Mouse (Mus musculus) C2C12 (cell line): ENCODE data around the gene Kank3. TPM values are rescaled to one million over a fixed set of nuclear protein-coding genes. Genes with fewer than 3 reads are reported as not detected.
A peak's percentile ranks its signal among the peaks of the same experiment; 100 is the strongest.

ENCODE experiments used
- H3K27me3 ChIP-seq: one replicate; pipeline ENCODE4 v1.6.1; 2011; ENCODE audit not compliant: control insufficient read depth, insufficient read depth, insufficient read length
- H3K36me3 ChIP-seq: one replicate; pipeline ENCODE4 v1.6.1; 2011; ENCODE audit not compliant: control insufficient read depth, insufficient read depth
- H3K4me3 ChIP-seq: one replicate; pipeline ENCODE4 v1.5.1; 2011; ENCODE audit warnings: mild to moderate bottlenecking, control low read depth; ENCODE audit not compliant: poor library complexity, insufficient read depth, severe bottlenecking
- H3K79me2 ChIP-seq: one replicate; pipeline ENCODE4 v1.6.1; 2011; ENCODE audit not compliant: control insufficient read depth, insufficient read depth
- H3K79me3 ChIP-seq: one replicate; pipeline ENCODE4 v1.6.1; 2011; ENCODE audit warnings: low read depth, control low read depth
- H3ac ChIP-seq: one replicate; pipeline ENCODE3; 2011; ENCODE audit warnings: low read depth; ENCODE audit not compliant: control insufficient read depth, insufficient read length
- CEBPB ChIP-seq: IDR thresholded peaks from one replicate; pipeline ENCODE4 v1.6.1; 2011; ENCODE audit warnings: low read depth, mild to moderate bottlenecking, control low read depth, moderate library complexity
- CTCF ChIP-seq: IDR thresholded peaks from one replicate; pipeline ENCODE4 v1.5.1; 2011; ENCODE audit not compliant: control insufficient read depth, insufficient read depth, insufficient read length
- FOSL1 ChIP-seq: IDR thresholded peaks from one replicate; pipeline ENCODE4 v1.8.0; 2011; ENCODE audit warnings: mild to moderate bottlenecking, low read length; ENCODE audit not compliant: poor library complexity, insufficient read depth, severe bottlenecking
- MAX ChIP-seq: IDR thresholded peaks from one replicate; pipeline ENCODE4 v1.6.1; 2011; ENCODE audit warnings: mild to moderate bottlenecking, control low read depth
- MYOD1 ChIP-seq: IDR thresholded peaks from one replicate; pipeline ENCODE4 v1.6.1; 2011; ENCODE audit warnings: low read depth; ENCODE audit not compliant: control insufficient read depth, insufficient read length
- MYOG ChIP-seq: IDR thresholded peaks from one replicate; pipeline ENCODE4 v1.6.1; 2011; ENCODE audit not compliant: control insufficient read depth, insufficient read length; ENCODE audit errors: extremely low read depth
- USF1 ChIP-seq: IDR thresholded peaks from one replicate; pipeline ENCODE4 v1.6.1; 2011; ENCODE audit warnings: low read depth, mild to moderate bottlenecking, control low read depth, moderate library complexity
- polyA plus RNA-seq: library from polyadenylated mRNA; unstranded; fragments of >200 nt; fragmentation: generic; extraction: Trizol; gene quantifications from one replicate; pipeline ENCODE4 v1.2.1, GENCODE M21; 2012; ENCODE audit warnings: missing spikeins

Kank3 gene
- polyA plus RNA-seq, 1 experiment, result 5.0 TPM

DNA sequence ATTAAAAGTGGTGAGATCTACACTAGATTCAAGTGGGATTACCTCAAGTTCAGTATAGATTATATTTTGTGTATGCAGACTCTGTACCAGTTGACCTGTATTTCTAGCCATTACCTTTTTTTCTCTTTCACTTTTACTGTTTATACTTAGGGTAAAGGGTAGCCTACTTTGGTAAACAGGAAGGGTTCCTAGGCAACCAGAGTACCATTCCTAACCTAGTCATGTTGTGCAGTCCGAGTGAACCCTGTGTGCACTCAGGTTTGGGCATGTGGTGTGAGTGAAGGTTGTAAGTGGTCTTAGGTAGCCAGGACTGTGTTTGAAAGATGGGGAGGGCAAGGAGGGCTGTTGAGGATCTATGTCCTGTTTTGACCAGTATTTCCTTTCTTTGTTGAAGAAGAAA, 41.0 kb downstream of the Kank3 start:
- Histone ChIP-seq H3K36me3 (no peaks in the 10 kb centered on the region), H3K4me3 (no peak overlapping the region), H3ac (no peak overlapping the region), H3K79me3 (no peaks in the 10 kb centered on the region), H3K27me3 (no peaks in the 10 kb centered on the region), H3K79me2 (no peaks in the 10 kb centered on the region)
- TF ChIP-seq MYOD1 (no peak), MYOG (no peak)

DNA sequence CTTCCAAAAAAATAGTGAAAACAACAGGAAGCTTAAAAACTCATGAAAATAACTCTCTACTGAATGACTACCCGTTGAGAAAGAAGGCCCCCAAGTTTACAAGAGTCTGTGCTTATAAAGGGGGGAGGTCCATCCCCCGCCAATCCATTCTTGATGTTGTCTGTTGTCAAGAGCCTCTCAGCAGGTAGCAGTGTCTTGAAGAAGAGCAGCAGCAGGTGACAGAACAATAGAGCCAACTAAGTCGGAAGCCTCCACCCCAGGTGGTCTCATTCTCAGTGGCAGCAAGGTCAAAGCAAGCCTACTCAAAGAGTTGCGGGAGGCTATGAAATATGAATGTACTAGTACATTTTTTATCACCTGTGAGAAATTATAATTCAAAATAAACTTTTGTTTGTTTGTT, 47.5 kb downstream of the Kank3 start:
- Histone ChIP-seq H3K36me3 (no peaks in the 10 kb centered on the region), H3ac (no peak overlapping the region), H3K27me3 (no peaks in the 10 kb centered on the region), H3K79me3 (no peaks in the 10 kb centered on the region), H3K79me2 (no peaks in the 10 kb centered on the region), H3K4me3 (no peak overlapping the region)
- no peak for TF ChIP-seq CEBPB

DNA sequence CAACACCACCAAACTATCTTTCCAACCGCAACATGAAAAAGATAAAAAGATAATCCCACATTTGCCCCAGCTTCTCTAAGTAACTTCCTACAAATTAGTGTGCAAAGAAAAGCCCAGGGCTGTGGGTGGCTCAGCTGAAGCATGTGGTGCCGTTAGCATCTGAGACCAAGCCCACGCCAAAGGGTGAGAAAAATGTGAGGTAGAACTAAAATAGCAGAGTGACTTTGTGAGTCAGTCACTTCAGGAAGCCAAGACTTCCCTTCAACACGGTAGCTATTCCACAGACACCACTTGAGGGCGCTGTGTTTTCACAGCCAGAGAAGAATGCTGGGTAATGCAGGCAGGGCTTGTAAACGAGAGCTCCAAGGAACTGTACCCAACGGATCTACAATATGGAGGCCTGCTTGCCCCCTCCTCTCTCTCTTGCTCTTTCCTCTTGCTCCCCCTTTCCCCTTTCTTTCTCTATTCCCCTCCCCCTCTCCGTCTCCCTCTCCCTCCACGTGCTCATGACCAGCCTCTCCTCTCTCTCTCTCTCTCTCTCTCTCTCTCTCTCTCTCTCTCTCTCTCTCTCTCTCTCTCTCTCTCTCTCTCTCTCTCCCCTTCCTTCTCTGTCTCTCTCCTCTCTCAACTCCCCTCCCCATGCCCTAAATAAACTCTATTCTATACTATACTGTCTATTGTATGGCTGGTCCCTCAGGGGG, 55.2 kb downstream of the Kank3 start:
- Histone ChIP-seq H3K27me3 (no peaks in the 10 kb centered on the region), H3K79me3 (no peaks in the 10 kb centered on the region), H3K36me3 (no peaks in the 10 kb centered on the region), H3K79me2 (no peaks in the 10 kb centered on the region), H3ac (no peak overlapping the region), H3K4me3 (no peak overlapping the region)
- TF ChIP-seq USF1 (no peak), MYOG (no peak), MYOD1 (no peak), MAX (no peak), FOSL1 (no peak), CTCF (peak; percentile 30), CEBPB (no peak)

Other genes with a start within 250 kb of the Kank3 start
- 25.1 TPM for gene Zfp414, start 181.4 kb upstream of the Kank3 start, polyA plus RNA-seq
- not detected for gene Pram1, start 172.5 kb upstream of the Kank3 start, polyA plus RNA-seq
- 129 TPM for gene Hnrnpm, start 123.7 kb upstream of the Kank3 start, polyA plus RNA-seq
- gene March2, start 91.8 kb upstream of the Kank3 start, polyA plus RNA-seq, result 30.9 TPM
- gene Rab11b, start 50.0 kb upstream of the Kank3 start, polyA plus RNA-seq, result 97.3 TPM
- 212 TPM for gene Angptl4, start 28.7 kb upstream of the Kank3 start, polyA plus RNA-seq
- 8,619 TPM for gene Rps28, start 14.0 kb downstream of the Kank3 start, polyA plus RNA-seq
- gene Ndufa7, start 14.1 kb downstream of the Kank3 start, polyA plus RNA-seq, result 493 TPM
- 77.8 TPM for gene Cd320, start 32.6 kb downstream of the Kank3 start, polyA plus RNA-seq
- gene Gm7029, start 63.3 kb downstream of the Kank3 start, polyA plus RNA-seq, result not detected
- 68.6 TPM for gene Kifc1, start 80.1 kb downstream of the Kank3 start, polyA plus RNA-seq
- not detected for gene Platr17, start 94.6 kb downstream of the Kank3 start, polyA plus RNA-seq
- gene Daxx, start 98.9 kb downstream of the Kank3 start, polyA plus RNA-seq, result 19.3 TPM
- gene Tapbp, start 105.4 kb downstream of the Kank3 start, polyA plus RNA-seq, result 30.5 TPM
- gene Zbtb22, start 105.4 kb downstream of the Kank3 start, polyA plus RNA-seq, result 30.3 TPM
- gene Rgl2, start 119.0 kb downstream of the Kank3 start, polyA plus RNA-seq, result 31.7 TPM
- gene Pfdn6, start 129.8 kb downstream of the Kank3 start, polyA plus RNA-seq, result 130 TPM
- gene Wdr46, start 130.1 kb downstream of the Kank3 start, polyA plus RNA-seq, result 64.8 TPM
- gene B3galt4, start 141.0 kb downstream of the Kank3 start, polyA plus RNA-seq, result 1.5 TPM
- 24.4 TPM for gene Vps52, start 145.3 kb downstream of the Kank3 start, polyA plus RNA-seq
- gene Rps18, start 145.5 kb downstream of the Kank3 start, polyA plus RNA-seq, result 517 TPM
- 19.0 TPM for gene H2-K1, start 189.8 kb downstream of the Kank3 start, polyA plus RNA-seq
- 26.8 TPM for gene Ring1, start 214.2 kb downstream of the Kank3 start, polyA plus RNA-seq
- gene H2-Ke6, start 217.5 kb downstream of the Kank3 start, polyA plus RNA-seq, result 17.6 TPM
- 175 TPM for gene Slc39a7, start 221.2 kb downstream of the Kank3 start, polyA plus RNA-seq
- 39.0 TPM for gene Rxrb, start 221.3 kb downstream of the Kank3 start, polyA plus RNA-seq
- 0.77 TPM for gene Col11a2, start 228.9 kb downstream of the Kank3 start, polyA plus RNA-seq